Mouse (Mus musculus) heart, embryonic 10.5 days (tissue): ENCODE results near the gene Ndc1. TPM values are rescaled to one million over a fixed set of nuclear protein-coding genes. Genes with fewer than 3 reads are reported as not detected.

ENCODE experiments used
- DNase-seq: peaks from one replicate; pipeline ENCODE4 v3.0.0-alpha.2; 2017; ENCODE audit warnings: low spot score
- H3K27ac ChIP-seq: fragments of 300-500 bp; sonication (generic); 2 replicates; pipeline ENCODE4 v1.5.1; 2016; ENCODE audit warnings: mild to moderate bottlenecking
- H3K27me3 ChIP-seq: fragments of 300-500 bp; sonication (generic); 2 replicates; pipeline ENCODE4 v1.6.1; 2016; ENCODE audit warnings: mild to moderate bottlenecking; ENCODE audit not compliant: poor library complexity, insufficient read depth, severe bottlenecking
- H3K36me3 ChIP-seq: fragments of 300-500 bp; sonication (generic); 2 replicates; pipeline ENCODE4 v1.6.1; 2016; ENCODE audit warnings: mild to moderate bottlenecking, moderate library complexity
- H3K4me1 ChIP-seq: fragments of 300-500 bp; sonication (generic); 2 replicates; pipeline ENCODE4 v1.6.1; 2016; ENCODE audit warnings: mild to moderate bottlenecking
- H3K4me3 ChIP-seq: fragments of 300-500 bp; sonication (generic); 2 replicates; pipeline ENCODE4 v1.5.1; 2016; ENCODE audit warnings: mild to moderate bottlenecking, moderate library complexity
- H3K9me3 ChIP-seq: fragments of 300-500 bp; sonication (generic); 2 replicates; pipeline ENCODE4 v1.6.1; 2016; ENCODE audit warnings: mild to moderate bottlenecking, moderate library complexity
- WGBS: fragments of 180-500 bp; shearing (Covaris S2); methylation state at CpG from one replicate; pipeline ENCODE4 v1.1.7; 2016; 5-methylcytosine and 5-hydroxymethylcytosine counted together
- microRNA-seq: library from miRNA; unstranded; fragments of <30 nt; microRNA quantifications from one replicate; pipeline ENCODE4, GENCODE M21; 2017
- polyA plus RNA-seq: library from polyadenylated mRNA; unstranded; fragments of >200 nt; fragmentation: Nextera tagmentation; extraction: Ambion mirVana; gene quantifications from 2 replicates; pipeline ENCODE4 v1.2.1, GENCODE M21; 2016

Gene Ndc1
- polyA plus RNA-seq, 1 experiment from 2014 or later = 38.1 TPM

- Histone ChIP-seq H3K27me3 (peaks cover 21% of the 10 kb centered on the region; the same call in 1 of the 2 replicates), H3K27ac (peak overlapping the region; percentile 6; the same call in 1 of the 2 replicates), H3K4me3 (no peak overlapping the region), H3K9me3 (no peaks in the 10 kb centered on the region), H3K4me1 (peaks cover 17% of the 10 kb centered on the region), H3K36me3 (no peaks in the 10 kb centered on the region)
- no peak for DNase-seq
- 63% methylated on average over 16 of the region's 16 CpGs for WGBS
Measured at GRCm38 (mm10) chr4:107453141-107453984, 85.8 kb downstream of the Ndc1 start.

GRCm38 (mm10) chr4:107457602-107458001 lies 90.0 kb downstream of the Ndc1 start:
- H3K36me3 ChIP-seq = no peaks in the 10 kb centered on the region
- peaks cover 23% of the 10 kb centered on the region for H3K4me1 ChIP-seq
- H3K27ac ChIP-seq = peak overlapping the region; percentile 44
- H3K4me3 ChIP-seq = no peak overlapping the region
- no peak for DNase-seq
- peaks cover 22% of the 10 kb centered on the region; the same call in 1 of the 2 replicates for H3K27me3 ChIP-seq
- 51% methylated on average over 12 of the region's 12 CpGs for WGBS
- no peaks in the 10 kb centered on the region for H3K9me3 ChIP-seq

GRCm38 (mm10) chr4:107458907-107459306 lies 91.3 kb downstream of the Ndc1 start:
- DNase-seq = peak; percentile 92
- Histone ChIP-seq H3K4me1 (peaks cover 16% of the 10 kb centered on the region), H3K9me3 (no peaks in the 10 kb centered on the region), H3K4me3 (no peak overlapping the region), H3K27ac (peak overlapping the region; percentile 44; the same call in 1 of the 2 replicates), H3K36me3 (no peaks in the 10 kb centered on the region), H3K27me3 (peaks cover 17% of the 10 kb centered on the region; the same call in 1 of the 2 replicates)
- 60% methylated on average over 17 of the region's 17 CpGs for WGBS

- Histone ChIP-seq H3K4me3 (no peak overlapping the region), H3K27ac (peak overlapping the region; percentile 44; the same call in 1 of the 2 replicates), H3K9me3 (no peaks in the 10 kb centered on the region), H3K36me3 (no peaks in the 10 kb centered on the region), H3K27me3 (peaks cover 17% of the 10 kb centered on the region; the same call in 1 of the 2 replicates), H3K4me1 (peaks cover 16% of the 10 kb centered on the region)
- 86% methylated on average over 2 of the region's 2 CpGs for WGBS
- no peak for DNase-seq
Measured at GRCm38 (mm10) chr4:107459461-107459860, 91.9 kb downstream of the Ndc1 start.

- Histone ChIP-seq H3K36me3 (no peaks in the 10 kb centered on the region), H3K27me3 (peaks cover 25% of the 10 kb centered on the region), H3K27ac (no peak overlapping the region), H3K4me1 (peaks cover 16% of the 10 kb centered on the region), H3K4me3 (no peak overlapping the region), H3K9me3 (no peaks in the 10 kb centered on the region)
- no peak for DNase-seq
- 82% methylated on average over 11 of the region's 11 CpGs for WGBS
Measured at GRCm38 (mm10) chr4:107460468-107460867, 92.9 kb downstream of the Ndc1 start.

Small RNAs within 50 kb of the gene (microRNA-seq; reads per million reads assigned to microRNA genes)
- not detected for gene Gm24804

Other genes starting within 250 kb of the Ndc1 start
- gene Tmem59, start 189.4 kb upstream of the Ndc1 start, polyA plus RNA-seq = 292 and 299 TPM in 2 replicates
- 17.8 and 21.3 TPM in 2 replicates for gene Tceanc2, start 188.7 kb upstream of the Ndc1 start, polyA plus RNA-seq
- not detected in 2 replicates for gene Ldlrad1, start 158.6 kb upstream of the Ndc1 start, polyA plus RNA-seq
- gene Lrrc42, start 114.3 kb upstream of the Ndc1 start, polyA plus RNA-seq = 81.7 and 86.6 TPM in 2 replicates
- gene Hspb11, start 114.2 kb upstream of the Ndc1 start, polyA plus RNA-seq = 39.4 and 43.4 TPM in 2 replicates
- gene Dio1, start 60.6 kb upstream of the Ndc1 start, polyA plus RNA-seq = not detected in 2 replicates
- 43.3 and 45.4 TPM in 2 replicates for gene Yipf1, start 53.4 kb upstream of the Ndc1 start, polyA plus RNA-seq
- gene Glis1, start 66.8 kb downstream of the Ndc1 start, polyA plus RNA-seq = 0.25 and 2.0 TPM in 2 replicates